Mouse (Mus musculus): ENCODE results near the gene Gabrg2.

The Gabrg2 gene

GRCm38 (mm10) chr11:42000190-42001098 lies at the start of gene Gabrg2:
Gene Gabrg2 (minus strand): TSS chr11:42000857.
- DNase-seq, result peak; percentile 48

- no peak for DNase-seq
These were observed 47.5 kb upstream of the Gabrg2 start for GRCm38 (mm10) chr11:42048201-42048600.

GRCm38 (mm10) chr11:41999468-41999881 lies 1.2 kb downstream of the Gabrg2 start:
- DNase-seq, result peak; percentile 54

GRCm38 (mm10) chr11:41980152-41980551 lies 20.5 kb downstream of the Gabrg2 start:
- DNase-seq, result no peak

- no peak for DNase-seq
These were observed 32.1 kb downstream of the Gabrg2 start for GRCm38 (mm10) chr11:41968595-41968994.

GRCm38 (mm10) chr11:41962706-41963105 lies 38.0 kb downstream of the Gabrg2 start:
- no peak for DNase-seq

- DNase-seq, result no peak
These were observed 47.1 kb downstream of the Gabrg2 start for GRCm38 (mm10) chr11:41953550-41953949.

- DNase-seq, result no peak
These were observed 48.8 kb downstream of the Gabrg2 start for GRCm38 (mm10) chr11:41951898-41952297.

- no peak for DNase-seq
These were observed 55.2 kb downstream of the Gabrg2 start for GRCm38 (mm10) chr11:41945471-41945870.

- no peak for DNase-seq
These were observed 62.7 kb downstream of the Gabrg2 start for GRCm38 (mm10) chr11:41937979-41938378.

- no peak for DNase-seq
These were observed 81.8 kb downstream of the Gabrg2 start for GRCm38 (mm10) chr11:41918864-41919263.

- no peak for DNase-seq
These were observed 86.6 kb downstream of the Gabrg2 start for GRCm38 (mm10) chr11:41914066-41914465.

- DNase-seq, result no peak
These were observed 97.0 kb downstream of the Gabrg2 start for GRCm38 (mm10) chr11:41903661-41904060.

Data from cerebellum, adult 11-12 months (tissue).